Mouse (Mus musculus) cortical plate, adult 2 months (tissue): ENCODE data around the gene Lamc3.

Experiments used
- CTCF ChIP-seq: fragments of 200-500 bp; IDR thresholded peaks from 2 replicates; pipeline ENCODE4 v1.5.1; 2011; ENCODE audit warnings: mild to moderate bottlenecking, control low read depth, low read length; ENCODE audit not compliant: insufficient read depth; ENCODE audit errors: extremely low read depth
- POLR2A ChIP-seq: fragments of 200-500 bp; IDR thresholded peaks from 2 replicates; pipeline ENCODE4 v1.6.1; 2011; ENCODE audit warnings: mild to moderate bottlenecking, low read length, control low read depth; ENCODE audit not compliant: insufficient read depth; ENCODE audit errors: extremely low read depth

DNA sequence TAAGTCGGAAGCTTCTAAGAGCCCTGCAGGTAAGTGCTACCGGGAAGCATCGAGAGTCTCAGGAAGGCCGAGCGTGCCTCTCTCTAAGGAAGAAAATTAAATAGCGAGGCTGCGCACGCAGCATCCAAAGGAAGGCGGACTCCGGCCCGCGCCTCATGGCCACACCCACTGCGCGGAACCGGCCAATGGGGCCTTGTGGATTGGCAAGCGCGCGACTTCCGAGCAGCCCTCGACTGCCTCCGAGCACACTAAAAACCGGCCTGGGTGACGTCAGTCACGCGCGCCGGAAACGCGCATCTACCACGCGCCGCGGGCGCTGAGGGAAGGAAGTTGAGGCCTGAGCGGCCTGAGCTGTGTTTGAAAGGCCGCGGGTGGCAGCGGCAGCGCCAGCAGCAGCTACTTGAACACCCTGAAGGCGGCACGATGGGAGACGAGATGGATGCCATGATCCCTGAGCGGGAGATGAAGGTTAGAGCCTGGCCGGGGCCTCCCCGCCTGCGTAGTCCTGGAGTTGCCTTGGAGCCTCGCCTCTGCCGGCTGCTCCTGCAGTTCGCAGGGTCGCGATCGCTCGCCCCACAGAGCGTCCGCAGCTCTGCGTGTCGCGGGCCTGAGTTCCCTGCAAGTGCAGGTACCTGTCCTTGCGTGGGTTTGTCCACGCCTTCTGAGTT lies 87.2 kb downstream of the Lamc3 start, which contains the start of gene Nup214:
- TF ChIP-seq POLR2A (peak; percentile 78), CTCF (no peak)
